Mouse (Mus musculus) embryonic facial prominence, embryonic 14.5 days (tissue): ENCODE data around the gene Eps15. TPM values are rescaled to one million over a fixed set of nuclear protein-coding genes. Genes with fewer than 3 reads are reported as not detected.
"Not testable (repeated sequence)": the region's sequence is repeated elsewhere in the genome, so short reads cannot be mapped to it uniquely, and the experiment has no call there.

ENCODE experiments used
- ATAC-seq: fragments of 200-750 bp; cut with Nextera tagmentation; 2 replicates; pipeline ENCODE4 v1.8.0; 2017; ENCODE audit warnings: low read depth, moderate number of reproducible peaks, moderate TSS enrichment
- DNase-seq: peaks from one replicate; pipeline ENCODE4 v3.0.0-alpha.2; 2015; ENCODE audit warnings: low spot score
- H3K27ac ChIP-seq: fragments of 300-500 bp; sonication (generic); replicated peaks from 2 replicates; pipeline ENCODE4 v1.5.1; 2014; ENCODE audit warnings: low read depth, mild to moderate bottlenecking, low read length, moderate library complexity
- H3K27me3 ChIP-seq: fragments of 300-500 bp; sonication (generic); replicated peaks from 2 replicates; pipeline ENCODE4 v1.6.1; 2014; ENCODE audit warnings: low read length; ENCODE audit not compliant: control insufficient read depth, insufficient read depth
- H3K36me3 ChIP-seq: fragments of 300-500 bp; sonication (generic); 2 replicates; pipeline ENCODE4 v1.6.1; 2014; ENCODE audit warnings: low read length, mixed read lengths; ENCODE audit not compliant: control insufficient read depth, insufficient read depth
- H3K4me1 ChIP-seq: fragments of 300-500 bp; sonication (generic); 2 replicates; pipeline ENCODE4 v1.6.1; 2014; ENCODE audit warnings: antibody characterized with exemption, low read length; ENCODE audit not compliant: control insufficient read depth, insufficient read depth
- H3K4me2 ChIP-seq: fragments of 300-500 bp; sonication (generic); 2 replicates; pipeline ENCODE4 v1.6.1; 2014; ENCODE audit warnings: low read depth, mild to moderate bottlenecking, low read length, moderate library complexity, mixed read lengths
- H3K4me3 ChIP-seq: fragments of 300-500 bp; sonication (generic); 2 replicates; pipeline ENCODE4 v1.5.1; 2014; ENCODE audit warnings: low read depth, mild to moderate bottlenecking, low read length
- H3K9ac ChIP-seq: fragments of 300-500 bp; sonication (generic); 2 replicates; pipeline ENCODE4 v1.6.1; 2014; ENCODE audit warnings: low read depth, mild to moderate bottlenecking, low read length, moderate library complexity, mixed read lengths
- H3K9me3 ChIP-seq: fragments of 300-500 bp; sonication (generic); 2 replicates; pipeline ENCODE4 v1.6.1; 2016; ENCODE audit warnings: low read length; ENCODE audit not compliant: control insufficient read depth
- WGBS: fragments of 180-500 bp; shearing (Covaris S2); extraction: QIAGEN DNeasy Blood & Tissue Kit; methylation state at CpG from one replicate; pipeline ENCODE4 v1.1.7; 2014; 5-methylcytosine and 5-hydroxymethylcytosine counted together
- polyA plus RNA-seq: library from polyadenylated mRNA; unstranded; fragments of >200 nt; fragmentation: Nextera tagmentation; extraction: Ambion mirVana; gene quantifications from 2 replicates; pipeline ENCODE4 v1.2.1, GENCODE M21; 2014

Gene Eps15
- polyA plus RNA-seq, 1 experiment from 2014 or later = 40.9 TPM

DNA sequence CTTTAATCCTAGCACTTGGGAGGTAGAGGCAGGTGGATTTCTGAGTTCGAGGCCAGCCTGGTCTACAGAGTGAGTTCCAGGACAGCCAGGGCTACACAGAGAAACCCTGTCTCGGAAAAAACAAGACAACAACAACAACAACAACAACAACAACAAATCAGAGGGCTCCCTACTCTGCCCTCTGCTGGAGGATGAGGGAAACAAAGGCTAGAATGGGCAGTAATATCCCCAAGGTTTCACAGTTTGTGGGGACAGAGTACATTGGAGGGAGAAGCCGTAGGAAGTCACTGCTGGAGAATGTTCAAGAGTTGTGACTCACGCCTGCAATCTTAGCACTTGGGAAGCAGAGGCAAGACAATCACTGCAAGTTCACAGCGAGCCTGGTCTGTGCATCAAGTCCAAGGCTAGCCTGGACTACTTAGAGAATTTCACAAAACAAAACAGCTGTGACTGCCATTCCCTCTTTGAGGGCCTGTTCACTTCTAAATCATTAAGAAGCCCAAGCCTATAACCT, 121.2 kb downstream of the Eps15 start:
- Histone ChIP-seq H3K27ac (no peak overlapping the region), H3K36me3 (no peaks in the 10 kb centered on the region), H3K27me3 (no peaks in the 10 kb centered on the region), H3K4me3 (no peak overlapping the region), H3K9me3 (no peaks in the 10 kb centered on the region), H3K4me2 (no peak overlapping the region), H3K9ac (no peak overlapping the region), H3K4me1 (peaks cover 2% of the 10 kb centered on the region; the same call in 1 of the 2 replicates)
- ATAC-seq (no peak), DNase-seq (no peak)
- 79% methylated on average over 5 of the region's 5 CpGs for WGBS

DNA sequence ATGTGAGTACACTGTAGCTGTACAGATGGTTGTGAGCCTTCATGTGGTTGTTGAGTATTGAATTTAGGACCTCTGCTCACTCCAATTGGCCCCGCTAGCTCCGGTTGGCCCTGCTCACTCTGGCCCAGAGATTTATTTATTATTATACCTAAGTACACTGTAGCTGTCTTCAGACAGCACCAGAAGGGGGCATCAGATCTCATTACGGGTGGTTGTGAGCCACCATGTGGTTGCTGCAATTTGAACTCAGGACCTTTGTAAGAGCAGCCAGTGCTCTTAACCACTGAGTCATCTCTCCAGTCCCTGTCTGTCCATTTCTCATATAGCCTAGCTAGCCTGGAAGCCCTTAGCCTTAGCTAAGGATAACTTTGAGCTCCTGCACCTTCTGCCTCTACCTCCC, 124.8 kb downstream of the Eps15 start:
- H3K36me3 ChIP-seq, H3K27ac ChIP-seq, H3K27me3 ChIP-seq, H3K9me3 ChIP-seq, ATAC-seq, DNase-seq, H3K9ac ChIP-seq, H3K4me3 ChIP-seq, H3K4me2 ChIP-seq, H3K4me1 ChIP-seq: not testable (repeated sequence)
- WGBS = 83% methylated on average over 3 of the region's 3 CpGs

DNA sequence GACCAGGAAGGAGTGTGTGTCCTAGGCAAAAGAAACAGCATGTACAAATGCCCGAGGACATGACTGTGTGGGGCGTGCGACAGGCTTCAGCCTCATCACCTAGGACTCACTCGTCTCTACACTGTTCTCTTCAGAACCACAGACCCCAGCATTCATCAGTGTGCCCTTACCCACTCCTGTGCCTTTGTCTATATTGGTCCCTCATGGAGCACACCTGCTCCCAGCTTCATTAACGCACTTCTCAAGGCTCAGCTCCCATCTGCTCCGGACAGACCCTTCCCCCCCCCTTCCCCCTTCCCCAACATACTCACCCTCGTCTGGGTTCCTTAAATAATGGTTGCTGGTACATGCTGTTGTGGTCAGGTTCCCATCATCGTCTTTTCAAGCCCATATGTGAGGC, 125.3 kb downstream of the Eps15 start:
- DNase-seq (no peak), ATAC-seq (no peak)
- Histone ChIP-seq H3K4me2 (no peak overlapping the region), H3K9me3 (no peaks in the 10 kb centered on the region), H3K4me3 (no peak overlapping the region), H3K27ac (no peak overlapping the region), H3K36me3 (no peaks in the 10 kb centered on the region), H3K4me1 (peaks cover 6% of the 10 kb centered on the region; the same call in 1 of the 2 replicates), H3K9ac (no peak overlapping the region), H3K27me3 (no peaks in the 10 kb centered on the region)
- WGBS = 66% methylated on average over 8 of the region's 8 CpGs

DNA sequence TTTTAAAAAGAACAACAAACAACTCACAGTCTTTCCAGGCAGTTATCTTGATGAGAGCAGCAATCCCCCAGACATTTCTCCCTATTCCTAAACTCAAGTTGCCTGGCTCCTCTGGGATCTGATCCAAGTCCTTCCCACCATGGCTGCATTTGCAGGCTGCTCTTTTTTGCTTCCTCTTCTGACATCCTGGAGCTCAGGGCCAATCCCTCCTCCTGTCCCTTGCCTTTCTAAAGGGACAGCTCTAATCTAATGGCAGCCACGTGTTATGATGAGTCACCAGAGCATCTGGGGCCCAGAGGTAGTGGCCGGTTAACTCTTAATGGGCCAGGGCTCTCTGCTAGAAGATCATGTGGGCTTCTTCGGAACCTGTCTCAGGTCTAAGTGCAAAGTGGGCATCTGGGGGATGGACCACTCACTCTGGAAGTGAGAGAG, 126.0 kb downstream of the Eps15 start:
- H3K4me1 ChIP-seq = peaks cover 6% of the 10 kb centered on the region; the same call in 1 of the 2 replicates
- H3K4me2 ChIP-seq = peak overlapping the region; percentile 94
- DNase-seq = peak; percentile 91
- peak overlapping the region; percentile 66 for H3K4me3 ChIP-seq
- no peaks in the 10 kb centered on the region for H3K36me3 ChIP-seq
- no peaks in the 10 kb centered on the region for H3K27me3 ChIP-seq
- ATAC-seq = peak; percentile 77
- WGBS = 5% methylated on average over 3 of the region's 3 CpGs
- H3K9ac ChIP-seq = peak overlapping the region; percentile 72
- no peaks in the 10 kb centered on the region for H3K9me3 ChIP-seq
- H3K27ac ChIP-seq = 0 out of 2 replicates have a peak overlapping the region, but pooled peaks have one; percentile 1

DNA sequence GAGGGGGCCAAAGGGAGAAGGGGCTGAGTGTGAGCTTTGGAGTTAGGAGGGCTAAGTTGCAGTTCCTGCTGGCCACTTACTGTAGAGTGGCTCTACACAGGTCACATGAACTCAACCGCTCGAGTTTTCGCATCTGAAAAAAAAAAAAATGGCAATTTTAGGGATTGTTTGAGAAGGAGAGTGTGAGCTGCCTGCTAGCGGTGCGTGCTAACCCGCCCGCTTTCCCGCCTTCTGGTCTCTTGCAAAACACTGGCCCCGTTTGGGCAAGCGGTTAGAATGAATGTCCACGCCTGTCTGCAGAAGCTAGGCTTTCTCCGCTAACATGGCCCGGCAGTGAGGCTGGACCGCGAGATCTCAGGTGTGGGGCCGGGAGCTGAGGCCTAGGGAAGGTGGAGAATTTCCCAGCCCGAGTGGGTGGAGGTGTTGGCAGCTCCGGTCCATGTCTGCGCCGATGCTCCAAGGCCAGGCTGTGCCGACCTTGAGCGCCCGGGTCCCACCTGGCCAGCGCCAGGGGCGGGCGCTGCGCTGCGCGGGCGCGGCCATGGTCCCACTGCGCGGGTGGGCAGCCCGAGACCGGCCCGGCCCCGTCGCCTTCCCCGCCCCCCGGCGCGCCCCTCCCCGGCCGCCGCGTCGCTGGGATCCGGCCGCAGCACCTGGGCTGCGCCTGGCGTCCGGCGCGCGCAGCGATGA, 126.6 kb downstream of the Eps15 start, which contains the start of gene Ttc39a:
TSS of gene Ttc39a (plus strand) at position 138 of the 690 bp plus-strand sequence.
- Histone ChIP-seq H3K9ac (peak within 1 kb of the TSS; percentile 72), H3K4me3 (peak within 1 kb of the TSS; percentile 66), H3K27me3 (no peaks in the 10 kb centered on the region), H3K36me3 (no peaks in the 10 kb centered on the region), H3K4me1 (peaks cover 6% of the 10 kb centered on the region; the same call in 1 of the 2 replicates), H3K4me2 (peak within 1 kb of the TSS; percentile 94), H3K27ac (0 out of 2 replicates have a peak within 1 kb of the TSS, but pooled peaks have one; percentile 1), H3K9me3 (no peaks in the 10 kb centered on the region)
- DNase-seq (peak; percentile 36), ATAC-seq (peak; percentile 55)
- under 1% methylated on average over 23 of the region's 56 CpGs for WGBS

DNA sequence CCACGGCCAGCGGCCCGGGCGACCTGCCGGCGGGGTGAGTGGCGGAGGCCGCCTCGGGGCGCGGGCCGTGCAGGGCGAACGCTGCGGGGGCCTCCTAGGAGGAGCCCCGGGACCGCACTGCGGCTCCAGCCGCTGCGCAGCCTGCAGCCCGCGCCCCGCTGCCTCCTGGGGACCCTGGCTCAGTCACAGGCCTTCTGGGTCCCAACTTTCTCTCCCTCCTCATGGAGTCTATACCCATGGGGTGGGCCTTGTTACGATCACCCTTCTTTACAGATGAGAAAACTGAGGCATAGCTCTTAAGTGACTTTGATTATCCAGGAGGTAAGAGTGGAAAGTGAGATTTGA, 127.1 kb downstream of the Eps15 start:
- no peak for DNase-seq
- no peaks in the 10 kb centered on the region for H3K36me3 ChIP-seq
- H3K27ac ChIP-seq = no peak overlapping the region
- peak overlapping the region; percentile 94 for H3K4me2 ChIP-seq
- ATAC-seq = peak; percentile 9; the same call in 1 of the 2 replicates
- no peaks in the 10 kb centered on the region for H3K27me3 ChIP-seq
- WGBS = 38% methylated on average over 1 of the region's 24 CpGs
- H3K9ac ChIP-seq = peak overlapping the region; percentile 72
- no peaks in the 10 kb centered on the region for H3K9me3 ChIP-seq
- H3K4me3 ChIP-seq = peak overlapping the region; percentile 66
- peaks cover 6% of the 10 kb centered on the region; the same call in 1 of the 2 replicates for H3K4me1 ChIP-seq

DNA sequence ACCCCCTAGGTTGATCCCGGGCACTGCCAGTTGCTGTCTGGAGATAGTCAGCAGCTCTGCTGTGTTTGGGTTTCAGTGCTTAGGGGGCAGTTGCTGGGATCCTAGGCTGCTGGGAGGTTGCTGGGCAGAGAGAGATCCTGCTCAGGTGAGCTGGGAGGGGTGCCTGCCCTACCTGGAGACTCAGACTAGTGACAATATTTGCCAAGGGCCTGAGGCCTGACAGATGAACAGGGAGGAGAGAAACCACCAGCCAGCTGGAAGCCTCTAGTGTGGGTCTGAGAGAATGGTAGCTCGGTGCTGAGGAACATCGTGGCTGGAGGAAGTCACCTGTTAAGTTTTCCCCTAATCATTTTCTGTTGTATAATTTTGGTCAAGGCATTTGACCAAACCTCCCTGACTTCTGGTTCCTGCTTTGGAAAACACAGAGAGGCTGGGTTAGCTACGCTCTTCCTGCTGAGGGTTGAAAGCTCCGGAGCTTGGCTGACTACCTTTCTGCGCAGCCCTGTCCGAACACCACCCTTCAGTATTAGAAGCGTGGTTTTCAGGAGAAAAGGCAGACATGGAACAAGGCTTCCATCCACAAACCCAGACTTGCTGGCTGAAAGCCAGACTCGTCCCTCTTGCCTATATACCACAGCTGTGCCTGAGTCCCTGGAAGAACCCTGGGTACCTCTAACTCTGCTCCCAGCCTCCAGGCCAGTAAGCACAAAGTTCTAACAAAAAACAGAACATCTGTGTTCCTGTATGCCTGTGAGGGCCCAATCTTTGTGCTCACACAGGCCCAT, 127.8 kb downstream of the Eps15 start:
- Histone ChIP-seq H3K27ac (no peak overlapping the region), H3K9ac (peak overlapping the region; percentile 7; the same call in 1 of the 2 replicates), H3K36me3 (no peaks in the 10 kb centered on the region), H3K27me3 (no peaks in the 10 kb centered on the region), H3K4me3 (peak overlapping the region; percentile 66; the same call in 1 of the 2 replicates), H3K4me1 (peaks cover 6% of the 10 kb centered on the region; the same call in 1 of the 2 replicates), H3K9me3 (no peaks in the 10 kb centered on the region), H3K4me2 (peak overlapping the region; percentile 94; the same call in 1 of the 2 replicates)
- 70% methylated on average over 9 of the region's 9 CpGs for WGBS
- DNase-seq = peak; percentile 33
- ATAC-seq = no peak

DNA sequence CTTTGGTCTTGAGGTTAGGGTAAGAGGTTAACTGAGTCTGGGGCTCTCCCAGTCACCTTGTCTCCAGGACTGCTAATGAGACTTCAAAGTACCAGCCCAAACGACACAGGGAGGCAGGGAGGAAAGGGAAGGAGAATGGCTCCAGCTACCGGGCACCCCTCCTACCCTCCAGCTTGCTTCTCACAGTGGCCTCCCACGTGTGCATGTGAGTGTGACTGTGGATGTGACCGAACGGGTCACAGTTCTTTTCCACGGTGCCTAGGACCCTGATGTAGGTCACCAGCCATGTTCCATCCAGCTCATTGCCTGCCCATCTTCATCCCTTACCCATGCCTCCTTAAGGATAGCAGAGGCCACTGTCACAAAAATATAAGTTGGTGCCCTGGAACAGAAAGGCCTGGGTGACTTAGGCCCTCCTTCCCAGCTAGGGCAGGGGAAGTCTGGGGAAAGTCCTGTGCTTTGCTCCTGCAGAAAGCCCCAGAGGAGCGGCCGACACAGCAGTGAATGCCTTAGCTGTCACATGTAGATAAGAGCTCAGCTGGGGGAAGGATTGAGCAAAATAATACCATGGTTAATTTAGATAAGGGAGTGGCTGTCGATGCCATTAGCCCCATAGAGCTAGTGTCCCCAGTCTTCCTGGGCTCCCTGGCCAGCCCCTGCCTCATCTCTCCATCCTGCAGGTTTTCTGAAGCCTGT, 130.8 kb downstream of the Eps15 start:
- H3K9ac ChIP-seq = no peak overlapping the region
- H3K9me3 ChIP-seq = no peaks in the 10 kb centered on the region
- WGBS = 68% methylated on average over 8 of the region's 9 CpGs
- no peaks in the 10 kb centered on the region for H3K27me3 ChIP-seq
- no peak overlapping the region for H3K4me3 ChIP-seq
- no peak overlapping the region for H3K4me2 ChIP-seq
- H3K36me3 ChIP-seq = no peaks in the 10 kb centered on the region
- DNase-seq (no peak), ATAC-seq (no peak)
- H3K27ac ChIP-seq = no peak overlapping the region
- peaks cover 6% of the 10 kb centered on the region; the same call in 1 of the 2 replicates for H3K4me1 ChIP-seq
